In genomic region chr2:154713083-154713482, GRCm38 (mm10) we compare ENCODE assay signal across 13 mouse cellular contexts. TPM values are rescaled to one million over a fixed set of nuclear protein-coding genes. Genes with fewer than 3 reads are reported as not detected.
A peak's percentile ranks its signal among the peaks of the same experiment; 100 is the strongest.
DNase-seq lines count a peak whose midpoint lies in the region; TF ChIP-seq lines count a peak whose summit lies in the region.
"Had no signal": no experiment of that assay in that cellular context is flagged by ENCODE, and none has a peak within 500 bp of the region (broad histone marks: within the 10 kb centered on the region; RNA-seq: fewer than 3 reads in every experiment).

No protein-coding gene starts in this region.

- no peak for DNase-seq in heart, adult 2 months
- no peak for DNase-seq in heart, postnatal 36 days
- peak; percentile 19 for DNase-seq in right cerebral cortex, adult 18-20 months
- DNase-seq in right cerebral cortex, postnatal 25 days: no peak
- peak; percentile 52 for DNase-seq in naive thymus-derived CD4-positive, alpha-beta T cell, adult 2 months (ENCODE audit: low read depth)
- no peak for DNase-seq in left cerebral cortex, postnatal 10 days (ENCODE audit: extremely low spot score in 1 of 2, low spot score in 2 of 2)
- no peak for DNase-seq in gastrocnemius, postnatal 25 days
- DNase-seq: adrenal gland, adult 2 months; right cerebral cortex, postnatal 14 days had no signal

- no peak for TF ChIP-seq EP300 in heart, adult 2 months (IDR thresholded peaks at IDR 0.05; ENCODE audit: insufficient read depth, low read depth, low read length)

- H3K4me3 ChIP-seq in heart, adult 2 months: no peak overlapping the region
- no peak overlapping the region for H3K4me3 ChIP-seq in bone marrow, adult 2 months (replicated peaks; ENCODE audit: control insufficient read depth, low read depth, low read length)
- H3K4me3 ChIP-seq: hindbrain, embryonic 10.5 days had no signal

- WGBS in heart, adult 2 months: 51% methylated on average over 6 of the region's 6 CpGs
- 34% methylated on average over 6 of the region's 6 CpGs for WGBS in bone marrow, adult 2 months

- TF ChIP-seq CTCF in heart, adult 2 months (IDR thresholded peaks at IDR 0.05): peak; percentile 52
- peak; percentile 45 for TF ChIP-seq CTCF in bone marrow, adult 2 months (IDR thresholded peaks at IDR 0.05; ENCODE audit: control insufficient read depth, insufficient read depth, low read length)

- no peak overlapping the region for H3K27ac ChIP-seq in heart, adult 2 months
- no peak overlapping the region for H3K27ac ChIP-seq in bone marrow, adult 2 months (ENCODE audit: control insufficient read depth, insufficient read depth, low read depth, low read length, poor library complexity)
- H3K27ac ChIP-seq: hindbrain, embryonic 10.5 days had no signal

- no peak overlapping the region for H3K9ac ChIP-seq in heart, adult 2 months (ENCODE audit: low read depth, low read length)

- H3K36me3 ChIP-seq in heart, adult 2 months (ENCODE audit: control insufficient read depth, insufficient read depth, low read length): no peaks in the 10 kb centered on the region
- H3K36me3 ChIP-seq: hindbrain, embryonic 10.5 days had no signal

- H3K79me2 ChIP-seq in heart, adult 2 months (replicated peaks; ENCODE audit: control insufficient read depth, insufficient read depth, low read length): no peaks in the 10 kb centered on the region

- H3K4me1 ChIP-seq in heart, adult 2 months (ENCODE audit: control insufficient read depth, insufficient read depth, low read length): no peaks in the 10 kb centered on the region
- no peaks in the 10 kb centered on the region; the same call in 1 of the 2 replicates for H3K4me1 ChIP-seq in bone marrow, adult 2 months (ENCODE audit: control insufficient read depth, insufficient read depth, low read length)

- intact Hi-C loops in heart, adult 2 months (cut with DNase I): loop anchor here (2.0 to 5.0 kb wide), 2 partner anchors 79 to 142 kb away; partner anchors contain the start of genes Raly and a
- intact Hi-C loops in heart, postnatal 36 days (cut with DNase I): loop anchor here (2.0 kb wide), 1 partner anchor 230 kb away; no protein-coding TSS in a partner anchor
- intact Hi-C loops in left cerebral cortex, postnatal 10 days (cut with DNase I): no loop called here

- no peak for TF ChIP-seq POLR2A in heart, adult 2 months (IDR thresholded peaks at IDR 0.05; ENCODE audit: insufficient read depth, low read depth, low read length)
- TF ChIP-seq POLR2A in bone marrow, adult 2 months (IDR thresholded peaks at IDR 0.05; ENCODE audit: borderline replicate concordance, control insufficient read depth, low read depth, low read length): no peak

- H3K27me3 ChIP-seq in heart, adult 2 months (ENCODE audit: control insufficient read depth, insufficient read depth, low read length): no peaks in the 10 kb centered on the region

RNA-seq across cellular contexts. Expression of gene Gm14214, which starts 56.7 kb away (rescaled TPM):
- not detected for total RNA-seq in heart, adult 2 months (2021)
- polyA plus RNA-seq in heart, adult 2 months (2012; rRNA removed): not detected in 2 replicates
- total RNA-seq in heart, postnatal 36 days (2021): not detected
- polyA plus RNA-seq in bone marrow, adult 2 months (2011; ENCODE audit: insufficient read depth, insufficient read length, low replicate concordance, missing spikeins): not detected in 2 replicates
- total RNA-seq in left cerebral cortex, postnatal 10 days (2021): not detected
- not detected for total RNA-seq in gastrocnemius, postnatal 25 days (2021)
- total RNA-seq: adrenal gland, adult 2 months; left cerebral cortex, postnatal 14 days had no signal
- polyA plus RNA-seq: adrenal gland, adult 2 months; hindbrain, embryonic 10.5 days; midbrain, embryonic 16.5 days had no signal

Comparison
In these comparisons a context has a peak if more than half of its experiments do, and no peak if none do; other contexts are left out.
1. DNase-seq: peak in right cerebral cortex, adult 18-20 months (single experiment) and naive thymus-derived CD4-positive, alpha-beta T cell, adult 2 months (single experiment); none in heart, adult 2 months (0 of 2), heart, postnatal 36 days (0 of 2), right cerebral cortex, postnatal 25 days (single experiment), left cerebral cortex, postnatal 10 days (0 of 2) and gastrocnemius, postnatal 25 days (single experiment).